In the genomic region with DNA sequence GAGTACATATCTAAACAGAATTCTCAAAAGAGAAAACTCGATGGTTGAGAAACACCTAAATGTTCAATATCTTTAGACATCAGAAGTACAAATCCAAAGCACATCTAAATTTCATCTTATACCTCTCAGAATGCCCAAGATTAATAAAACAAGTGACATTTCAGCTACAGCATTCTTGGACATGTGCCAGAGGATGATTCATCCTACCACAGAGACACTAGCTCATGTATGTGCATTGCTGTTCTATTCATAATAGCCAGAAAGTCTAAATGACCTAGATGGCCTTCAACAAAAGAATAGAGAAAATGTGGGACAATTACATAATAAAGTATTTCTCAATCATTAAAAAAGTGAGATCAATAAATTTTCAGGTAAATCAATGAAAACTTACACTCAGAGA, we compare ENCODE assay signal across 12 mouse cellular contexts.
"Had no signal": no experiment of that assay in that cellular context is flagged by ENCODE, and none has a peak within 500 bp of the region (broad histone marks: within the 10 kb centered on the region; RNA-seq: fewer than 3 reads in every experiment).

No protein-coding gene starts in this region.

- H3K27me3 ChIP-seq: kidney, embryonic 15.5 days; limb, embryonic 15.5 days; liver, embryonic 13.5 days; midbrain, embryonic 13.5 days; neural tube, embryonic 15.5 days had no signal

- H3K9ac ChIP-seq: kidney, embryonic 15.5 days; limb, embryonic 15.5 days; liver, embryonic 13.5 days; liver, postnatal 0 days; midbrain, embryonic 13.5 days; neural tube, embryonic 15.5 days had no signal

- H3K4me3 ChIP-seq: kidney, embryonic 15.5 days; limb, embryonic 15.5 days; liver, embryonic 13.5 days; midbrain, embryonic 13.5 days; neural tube, embryonic 15.5 days had no signal

- DNase-seq: kidney, adult 2 months; kidney, postnatal 14 days; liver, embryonic 13.5 days; liver, postnatal 0 days; lung, postnatal 36 days; right cerebral cortex, postnatal 14 days; thymus, adult 18-20 months; thymus, postnatal 25 days had no signal

- ATAC-seq: liver, postnatal 0 days; midbrain, embryonic 13.5 days had no signal

- H3K36me3 ChIP-seq: kidney, embryonic 15.5 days; limb, embryonic 15.5 days; liver, embryonic 13.5 days; midbrain, embryonic 13.5 days; neural tube, embryonic 15.5 days had no signal

- H3K27ac ChIP-seq: kidney, embryonic 15.5 days; limb, embryonic 15.5 days; liver, embryonic 13.5 days; midbrain, embryonic 13.5 days; neural tube, embryonic 15.5 days had no signal

- H3K9me3 ChIP-seq: kidney, embryonic 15.5 days; limb, embryonic 15.5 days; neural tube, embryonic 15.5 days had no signal

- H3K4me1 ChIP-seq: kidney, embryonic 15.5 days; limb, embryonic 15.5 days; liver, embryonic 13.5 days; midbrain, embryonic 13.5 days; neural tube, embryonic 15.5 days had no signal

- H3K4me2 ChIP-seq: kidney, embryonic 15.5 days; limb, embryonic 15.5 days; liver, embryonic 13.5 days; midbrain, embryonic 13.5 days; neural tube, embryonic 15.5 days had no signal
